Mouse (Mus musculus) stomach, embryonic 16.5 days (tissue): ENCODE measurements at regions not wholly inside any gene's neighbourhood (a gene's known extent, or its start where the extent isn't known, plus 50 kb on each side); places are given as distances from the start of the nearest gene placed in this dataset.

Experiments
- ATAC-seq: fragments of 200-750 bp; cut with Nextera tagmentation; 2 replicates; pipeline ENCODE4 v1.8.0; 2017; ENCODE audit warnings: moderate number of reproducible peaks, moderate TSS enrichment; ENCODE audit not compliant: insufficient read depth, low FRiP score
- H3K27ac ChIP-seq: fragments of 300-500 bp; sonication (generic); 2 replicates; pipeline ENCODE4 v1.5.1; 2014; ENCODE audit warnings: low read length
- H3K27me3 ChIP-seq: fragments of 300-500 bp; sonication (generic); 2 replicates; pipeline ENCODE4 v1.6.1; 2014; ENCODE audit warnings: low read length, control low read depth, mixed read lengths; ENCODE audit not compliant: control insufficient read depth, insufficient read depth
- H3K36me3 ChIP-seq: fragments of 300-500 bp; sonication (generic); 2 replicates; pipeline ENCODE4 v1.6.1; 2014; ENCODE audit warnings: low read length; ENCODE audit not compliant: control insufficient read depth, insufficient read depth
- H3K4me1 ChIP-seq: fragments of 300-500 bp; sonication (generic); 2 replicates; pipeline ENCODE4 v1.6.1; 2014; ENCODE audit warnings: low read length, control low read depth, mixed read lengths; ENCODE audit not compliant: control insufficient read depth, insufficient read depth
- H3K4me2 ChIP-seq: fragments of 300-500 bp; sonication (generic); 2 replicates; pipeline ENCODE4 v1.6.1; 2014; ENCODE audit warnings: low read depth, low read length, mixed read lengths
- H3K4me3 ChIP-seq: fragments of 300-500 bp; sonication (generic); replicated peaks from 2 replicates; pipeline ENCODE4 v1.5.1; 2014; ENCODE audit warnings: mild to moderate bottlenecking, low read length
- H3K9ac ChIP-seq: fragments of 300-500 bp; sonication (generic); 2 replicates; pipeline ENCODE4 v1.6.1; 2014; ENCODE audit warnings: low read length
- H3K9me3 ChIP-seq: fragments of 300-500 bp; sonication (generic); replicated peaks from 2 replicates; pipeline ENCODE4 v1.6.1; 2016; ENCODE audit warnings: low read length, control low read depth; ENCODE audit not compliant: control insufficient read depth
- WGBS: fragments of 180-500 bp; shearing (Covaris S2); extraction: QIAGEN DNeasy Blood & Tissue Kit; methylation state at CpG from one replicate; pipeline ENCODE4 v1.1.7; 2014; 5-methylcytosine and 5-hydroxymethylcytosine counted together

DNA sequence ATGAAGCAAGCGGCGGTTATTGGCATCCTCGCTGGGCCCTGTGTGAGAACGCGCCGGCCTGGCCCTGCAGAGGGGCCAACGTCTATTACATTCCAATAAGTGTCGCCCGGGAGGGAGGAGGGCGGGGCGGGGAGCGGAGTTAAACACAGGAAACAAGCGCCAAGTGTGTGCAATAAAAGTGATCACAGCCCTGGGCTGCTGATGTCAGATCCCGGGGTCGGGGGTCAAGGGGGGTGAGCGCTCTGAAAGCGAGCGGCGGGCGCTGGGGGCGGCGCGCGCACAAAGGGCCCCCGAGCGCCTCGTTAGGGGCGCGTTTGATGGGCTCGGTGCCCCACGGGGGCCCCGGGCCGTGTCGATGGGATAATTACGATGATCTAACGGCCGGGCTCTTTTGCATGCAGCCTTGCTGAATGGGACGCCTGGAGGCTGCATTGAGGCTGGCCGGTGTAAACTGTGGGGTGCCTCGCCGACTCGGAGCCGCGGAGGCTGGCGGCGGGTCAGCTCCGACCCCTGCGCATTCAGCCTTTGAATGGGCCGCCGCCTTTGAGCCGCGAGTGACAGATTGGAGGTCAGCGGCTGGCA lies 178.9 kb downstream of the Tfap2c start:
- H3K4me3 ChIP-seq = peak overlapping the region; percentile 47
- peak; percentile 42; the same call in 1 of the 2 replicates for ATAC-seq
- 0 out of 2 replicates have a peak, but pooled peaks cover 7% of the 10 kb centered on the region for H3K4me1 ChIP-seq
- peak overlapping the region; percentile 78 for H3K4me2 ChIP-seq
- peaks cover 62% of the 10 kb centered on the region for H3K27me3 ChIP-seq
- WGBS = 1% methylated on average over 53 of the region's 53 CpGs
- no peak overlapping the region for H3K27ac ChIP-seq
- H3K36me3 ChIP-seq = no peaks in the 10 kb centered on the region
- H3K9ac ChIP-seq = peak overlapping the region; percentile 38; the same call in 1 of the 2 replicates
- H3K9me3 ChIP-seq = no peaks in the 10 kb centered on the region

DNA sequence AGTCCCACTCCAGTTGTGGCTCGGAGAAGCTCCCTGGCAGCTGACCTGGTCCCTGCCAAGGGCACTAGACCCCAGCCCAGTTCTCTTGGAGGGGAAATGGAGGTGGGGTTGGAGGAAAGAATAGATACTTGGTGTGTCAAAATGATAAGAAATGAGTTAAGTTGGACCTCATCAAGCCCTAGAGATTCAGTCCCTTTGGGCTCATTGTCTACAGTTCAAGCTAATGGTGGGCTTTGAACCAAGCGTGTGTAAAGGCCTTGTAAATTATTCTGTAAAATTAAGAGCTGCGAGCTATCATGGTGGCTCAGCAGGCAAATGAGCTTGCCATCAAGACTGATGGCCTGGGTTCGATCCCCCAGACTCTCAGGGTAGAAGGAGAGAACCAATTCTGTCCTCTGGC lies 179.8 kb downstream of the Tfap2c start:
- Histone ChIP-seq H3K4me2 (no peak overlapping the region), H3K4me3 (no peak overlapping the region), H3K4me1 (0 out of 2 replicates have a peak, but pooled peaks cover 7% of the 10 kb centered on the region), H3K27ac (no peak overlapping the region), H3K36me3 (no peaks in the 10 kb centered on the region), H3K9ac (no peak overlapping the region), H3K27me3 (peaks cover 71% of the 10 kb centered on the region), H3K9me3 (no peaks in the 10 kb centered on the region)
- ATAC-seq = no peak
- WGBS = 75% methylated on average over 4 of the region's 4 CpGs

DNA sequence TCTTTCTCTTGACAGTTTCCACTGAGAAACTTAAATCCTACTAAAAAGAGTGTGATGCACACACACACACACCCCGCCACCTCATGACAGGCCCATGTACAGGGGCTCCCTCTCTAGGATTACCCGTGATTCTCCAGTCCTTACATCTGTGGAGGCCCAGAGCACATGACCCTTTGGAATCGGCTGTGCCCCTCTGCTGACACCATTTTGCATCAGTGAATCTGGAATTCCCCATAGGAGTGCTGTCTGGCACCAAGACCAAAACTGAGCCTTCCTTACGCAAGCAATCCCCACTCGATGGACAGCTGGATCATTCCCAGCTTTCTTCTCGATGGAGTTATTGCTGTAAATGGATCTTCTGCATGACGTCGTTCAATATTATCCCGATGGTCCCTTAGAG lies 180.3 kb downstream of the Tfap2c start:
- H3K9me3 ChIP-seq = no peaks in the 10 kb centered on the region
- no peaks in the 10 kb centered on the region for H3K36me3 ChIP-seq
- no peak for ATAC-seq
- H3K4me1 ChIP-seq = 0 out of 2 replicates have a peak, but pooled peaks cover 7% of the 10 kb centered on the region
- H3K4me3 ChIP-seq = no peak overlapping the region
- H3K27me3 ChIP-seq = peaks cover 74% of the 10 kb centered on the region
- H3K4me2 ChIP-seq = no peak overlapping the region
- WGBS = 71% methylated on average over 9 of the region's 9 CpGs
- H3K9ac ChIP-seq = no peak overlapping the region
- H3K27ac ChIP-seq = no peak overlapping the region

DNA sequence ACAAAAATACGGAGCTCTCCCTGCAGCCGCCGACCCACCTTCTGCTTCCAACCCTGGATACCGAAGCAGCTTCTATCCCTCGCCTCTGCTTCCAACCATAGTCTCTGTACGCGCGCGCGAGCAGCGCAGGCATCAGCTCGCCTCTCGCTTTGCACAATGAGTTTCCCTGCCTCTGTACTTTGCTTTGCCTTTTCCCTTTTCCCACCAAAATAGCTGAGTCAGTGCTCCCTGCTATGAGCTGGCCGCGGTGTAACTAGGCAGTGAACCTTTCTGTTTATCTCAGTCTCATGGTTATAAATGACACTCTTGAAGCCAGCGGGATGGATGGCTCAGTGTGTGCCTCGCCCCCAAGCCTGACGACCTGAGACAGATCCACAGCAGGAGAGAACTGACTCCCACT lies 182.0 kb downstream of the Tfap2c start:
- Histone ChIP-seq H3K4me3 (no peak overlapping the region), H3K9ac (no peak overlapping the region)

DNA sequence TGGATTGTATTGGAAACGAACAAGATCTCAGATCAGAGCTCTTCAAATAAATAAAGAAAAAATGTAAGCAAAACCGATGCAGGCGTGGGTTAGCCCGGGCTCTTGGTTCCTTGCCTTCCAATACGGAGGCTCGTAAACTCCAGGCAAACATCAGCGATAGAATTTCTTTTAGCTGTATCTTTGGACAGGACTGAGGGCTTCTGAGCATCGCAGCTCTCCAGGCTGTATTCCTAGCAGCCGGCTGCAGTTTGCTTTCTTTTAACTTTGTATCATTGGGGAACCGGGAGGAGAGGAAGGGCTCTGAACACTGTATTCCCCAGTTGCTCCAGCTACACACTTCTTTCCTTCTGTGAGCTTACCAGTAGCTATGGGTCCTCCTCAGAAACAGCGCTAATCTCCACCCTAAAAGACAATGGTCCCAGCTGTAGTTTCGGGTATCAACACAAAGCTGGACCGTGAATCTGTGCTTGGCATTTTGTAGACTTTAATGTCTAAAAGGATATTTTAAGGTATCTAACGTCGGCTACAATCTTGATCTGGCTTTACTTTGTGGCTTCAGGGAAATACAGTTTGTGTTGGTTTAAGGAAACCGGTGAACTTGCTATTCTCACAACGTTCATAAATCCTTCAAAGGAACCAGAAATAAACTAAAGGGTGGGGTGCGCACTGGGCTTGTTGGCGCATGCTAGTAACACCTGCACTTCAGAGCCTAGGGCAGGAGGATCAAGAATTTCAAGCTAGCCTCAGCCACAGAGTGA lies 183.2 kb downstream of the Tfap2c start:
- H3K27me3 ChIP-seq = peaks cover 68% of the 10 kb centered on the region
- H3K4me3 ChIP-seq = no peak overlapping the region
- H3K9ac ChIP-seq = no peak overlapping the region
- peak overlapping the region; percentile 4; the same call in 1 of the 2 replicates for H3K4me2 ChIP-seq
- no peak for ATAC-seq
- H3K27ac ChIP-seq = peak overlapping the region; percentile 18; the same call in 1 of the 2 replicates
- no peaks in the 10 kb centered on the region for H3K9me3 ChIP-seq
- 5% methylated on average over 19 of the region's 19 CpGs for WGBS
- 0 out of 2 replicates have a peak, but pooled peaks cover 7% of the 10 kb centered on the region for H3K4me1 ChIP-seq
- no peaks in the 10 kb centered on the region for H3K36me3 ChIP-seq

More for the DNA sequence above, 182.0 kb downstream of the Tfap2c start:
- Histone ChIP-seq H3K27ac (no peak overlapping the region), H3K27me3 (peaks cover 80% of the 10 kb centered on the region), H3K4me1 (0 out of 2 replicates have a peak, but pooled peaks cover 7% of the 10 kb centered on the region), H3K36me3 (no peaks in the 10 kb centered on the region), H3K4me2 (0 out of 2 replicates have a peak overlapping the region, but pooled peaks have one; percentile 0), H3K9me3 (no peaks in the 10 kb centered on the region)
- no peak; the same call in 1 of the 2 replicates for ATAC-seq
- 2% methylated on average over 18 of the region's 18 CpGs for WGBS

DNA sequence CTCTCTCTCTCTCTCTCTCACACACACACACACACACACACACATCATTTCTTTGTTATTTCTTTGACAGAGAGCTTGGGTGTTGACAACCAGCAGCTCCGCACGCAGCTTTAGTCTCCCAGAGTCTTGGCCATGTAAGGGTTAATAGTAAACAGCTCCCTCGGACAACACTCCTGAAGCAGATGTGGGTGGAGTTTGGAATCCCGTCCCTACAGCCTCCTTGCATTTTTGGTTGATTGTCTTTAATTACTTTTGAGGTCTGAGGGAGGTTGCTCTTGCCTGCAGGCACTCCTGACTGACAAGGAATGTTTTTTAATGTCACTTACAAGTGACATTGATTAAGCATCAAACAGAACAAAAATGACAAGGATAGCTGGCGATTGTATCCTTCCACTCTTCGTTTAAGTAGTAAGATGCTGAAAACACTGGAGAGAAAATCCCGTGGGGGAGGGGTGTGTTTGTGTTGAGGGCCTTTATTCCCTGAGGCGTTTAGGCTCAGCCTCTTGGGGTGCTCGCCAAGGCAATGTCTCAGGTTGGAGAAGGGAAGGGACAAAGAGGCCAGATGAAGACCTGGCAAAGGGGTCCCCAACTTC lies 184.1 kb downstream of the Tfap2c start:
- 9% methylated on average over 9 of the region's 9 CpGs for whole genome bisulfite sequencing
- ATAC-seq = no peak
- H3K27me3 ChIP-seq = peaks cover 63% of the 10 kb centered on the region

DNA sequence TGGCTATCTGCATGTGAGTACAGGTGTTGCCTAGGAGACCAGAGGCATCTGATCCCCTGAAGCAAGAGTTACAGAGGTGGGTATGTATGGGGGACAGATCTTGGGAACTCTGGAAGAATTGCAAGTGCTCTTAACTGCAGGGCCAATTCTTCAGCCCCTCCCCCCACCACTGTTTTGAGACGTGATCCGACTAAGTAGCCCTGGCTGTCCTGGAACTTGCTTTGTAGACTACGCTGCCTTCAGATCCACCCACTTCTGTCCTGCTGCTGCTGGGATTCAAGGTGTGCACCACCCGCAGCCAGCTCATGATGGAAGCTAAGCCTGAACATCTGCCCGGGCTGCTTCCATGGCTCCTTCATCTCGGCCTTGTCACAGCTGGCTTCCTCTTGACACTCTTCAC lies 186.2 kb downstream of the Tfap2c start:
- no peak overlapping the region for H3K4me3 ChIP-seq
- no peak overlapping the region for H3K9ac ChIP-seq
- H3K9me3 ChIP-seq = no peaks in the 10 kb centered on the region
- no peak overlapping the region for H3K27ac ChIP-seq
- peaks cover 6% of the 10 kb centered on the region; the same call in 1 of the 2 replicates for H3K4me1 ChIP-seq
- H3K27me3 ChIP-seq = peaks cover 53% of the 10 kb centered on the region
- WGBS = 16% methylated on average over 6 of the region's 6 CpGs
- no peak for ATAC-seq
- no peaks in the 10 kb centered on the region for H3K36me3 ChIP-seq
- H3K4me2 ChIP-seq = no peak overlapping the region

More for the DNA sequence above, 184.1 kb downstream of the Tfap2c start:
- Histone ChIP-seq H3K4me2 (no peak overlapping the region), H3K4me3 (no peak overlapping the region), H3K27ac (no peak overlapping the region), H3K4me1 (0 out of 2 replicates have a peak, but pooled peaks cover 3% of the 10 kb centered on the region), H3K9ac (no peak overlapping the region), H3K9me3 (no peaks in the 10 kb centered on the region), H3K36me3 (no peaks in the 10 kb centered on the region)

DNA sequence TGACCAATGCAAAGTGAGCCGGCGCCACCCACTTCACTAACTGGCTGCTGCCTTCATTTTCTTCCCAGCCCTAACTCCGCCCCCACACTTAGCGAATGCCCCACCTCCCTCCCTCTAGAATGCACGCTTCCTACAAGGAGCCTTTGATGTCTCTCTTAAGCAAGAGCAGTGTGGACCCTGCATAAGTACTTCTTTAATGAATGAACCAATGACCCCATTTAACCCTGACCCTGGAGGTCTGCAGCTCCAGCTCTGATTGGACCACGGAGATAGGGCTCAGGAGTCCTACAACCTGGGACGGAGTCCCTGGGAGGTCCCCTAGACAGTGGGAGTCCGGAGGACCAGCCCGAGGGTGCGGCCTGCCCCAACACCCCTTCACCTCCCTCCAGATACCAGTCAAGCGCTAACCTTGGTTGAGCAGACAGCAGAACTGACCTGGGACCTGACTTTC lies 189.7 kb downstream of the Tfap2c start:
- ATAC-seq = 0 out of 2 replicates have a peak, but pooled peaks have one; percentile 21

More for the DNA sequence above, 189.7 kb downstream of the Tfap2c start:
- Histone ChIP-seq H3K4me2 (peak overlapping the region; percentile 10; the same call in 1 of the 2 replicates), H3K27ac (no peak overlapping the region), H3K36me3 (no peaks in the 10 kb centered on the region), H3K9ac (no peak overlapping the region), H3K4me3 (no peak overlapping the region), H3K9me3 (no peaks in the 10 kb centered on the region), H3K4me1 (peaks cover 6% of the 10 kb centered on the region; the same call in 1 of the 2 replicates), H3K27me3 (peaks cover 30% of the 10 kb centered on the region)
- 13% methylated on average over 11 of the region's 11 CpGs for WGBS
